Mouse (Mus musculus): ENCODE data around the gene Tmem254a. TPM values are rescaled to one million over a fixed set of nuclear protein-coding genes. Genes with fewer than 3 reads are reported as not detected.
"Not testable (repeated sequence)": the region's sequence is repeated elsewhere in the genome, so short reads cannot be mapped to it uniquely, and the experiment has no call there.

The Tmem254a gene
- total RNA-seq (2015) (9.6 and 15.4 TPM in 2 replicates), total RNA-seq (2017) (1.1 and 5.6 TPM in 2 replicates)

DNA sequence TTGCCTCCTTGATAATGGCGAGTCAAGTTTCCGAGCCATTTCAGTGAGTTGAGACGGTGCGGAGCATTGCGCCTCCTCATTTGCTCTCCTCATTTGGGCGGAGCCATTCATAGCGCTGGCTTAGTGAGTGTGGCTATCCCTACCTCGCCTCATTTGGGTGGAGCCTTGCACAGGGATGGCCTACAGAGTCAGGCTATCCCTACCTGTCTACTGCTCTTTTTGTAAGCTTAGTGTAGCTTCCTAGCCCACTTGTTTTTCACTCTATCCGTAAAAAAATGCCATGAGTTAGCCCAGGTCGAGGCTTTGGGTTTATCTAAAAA lies at the start of gene Tmem254a:
TSS of gene Tmem254a (minus strand) at position 111 of the 320 bp plus-strand sequence.
- ATAC-seq (ENCODE audit: poor library complexity, severe bottlenecking) = peak; percentile 84

DNA sequence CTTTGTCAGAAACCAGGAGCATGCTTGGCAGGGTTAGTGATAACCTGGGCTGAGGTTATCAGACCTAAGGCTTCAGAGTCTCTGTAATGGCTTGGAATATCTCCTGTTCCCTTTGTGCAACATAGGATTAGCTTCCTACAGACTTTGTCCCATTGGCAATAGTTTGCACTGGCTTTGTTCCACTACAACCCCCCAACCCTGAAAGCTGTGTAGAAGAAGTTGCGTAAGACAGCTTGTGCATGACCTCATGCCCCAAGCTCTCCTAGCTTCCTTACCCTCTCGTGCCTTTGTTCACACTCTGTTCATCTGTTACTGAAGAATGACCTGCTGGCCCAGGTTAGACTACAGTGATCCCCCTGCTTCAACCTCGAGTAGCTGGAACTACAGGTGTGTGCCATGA lies 30.4 kb upstream of the Tmem254a start:
- not testable (repeated sequence) for ATAC-seq (ENCODE audit: poor library complexity, severe bottlenecking)

DNA sequence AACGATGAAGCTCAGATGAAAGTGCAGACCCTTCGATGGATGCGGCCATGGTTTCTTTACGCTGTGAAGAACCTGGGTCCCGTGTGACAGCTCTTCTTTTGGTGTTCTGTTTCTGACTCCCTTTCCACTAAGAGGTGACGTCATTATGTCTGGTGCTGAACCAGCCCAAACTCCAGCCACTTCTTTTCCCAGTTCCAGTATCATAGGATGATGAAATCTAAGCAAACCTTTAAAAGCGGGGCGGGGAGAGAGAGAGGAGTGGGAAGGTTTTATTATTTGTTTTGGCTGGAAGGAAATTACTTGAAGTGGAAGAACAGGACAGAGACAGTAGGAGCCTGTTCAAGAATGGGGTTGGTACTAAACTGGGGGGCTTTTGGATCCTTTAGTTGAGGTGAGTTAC lies 10.5 kb upstream of the Tmem254a start, which contains the start of gene Cphx1:
TSS of gene Cphx1 (plus strand) at position 301 of the 400 bp plus-strand sequence.
- ATAC-seq (ENCODE audit: poor library complexity, severe bottlenecking) = not testable (repeated sequence)

DNA sequence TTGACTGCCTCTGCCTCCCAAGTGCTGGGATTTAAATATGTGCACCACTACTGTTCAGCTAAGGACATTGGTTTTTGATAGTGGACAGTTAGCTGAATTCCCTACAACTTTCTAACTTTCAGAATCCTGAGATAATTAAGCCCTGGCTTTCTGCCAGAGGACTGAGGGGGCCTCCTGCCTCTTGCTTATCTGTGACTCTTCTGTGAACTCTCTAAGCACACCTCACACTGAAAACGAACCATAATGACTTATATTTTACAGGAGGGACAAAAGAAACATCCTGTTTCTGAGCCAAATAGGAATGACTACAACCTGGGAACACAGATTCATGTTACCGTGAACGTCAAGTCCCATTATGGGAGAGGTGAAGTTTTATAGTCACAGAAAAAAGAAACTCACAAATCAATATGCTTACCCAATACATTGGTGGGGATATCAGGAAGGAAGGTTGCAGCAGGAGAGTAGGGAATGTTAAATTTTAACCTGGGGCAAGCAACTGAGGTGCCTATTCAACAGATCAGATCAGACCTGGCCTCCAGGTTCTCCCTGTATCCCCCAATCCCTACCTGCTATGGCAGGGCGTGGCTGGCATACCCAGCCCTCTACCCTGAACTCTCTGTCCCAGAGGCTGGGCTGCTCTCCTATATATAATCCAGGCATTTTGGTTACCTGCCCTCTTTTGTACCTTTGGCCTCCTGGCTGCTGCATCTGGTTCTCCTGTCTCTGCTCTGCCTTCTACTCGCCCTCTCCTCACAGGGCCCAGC lies 9.6 kb upstream of the Tmem254a start:
- ATAC-seq (ENCODE audit: poor library complexity, severe bottlenecking) = not testable (repeated sequence)

DNA sequence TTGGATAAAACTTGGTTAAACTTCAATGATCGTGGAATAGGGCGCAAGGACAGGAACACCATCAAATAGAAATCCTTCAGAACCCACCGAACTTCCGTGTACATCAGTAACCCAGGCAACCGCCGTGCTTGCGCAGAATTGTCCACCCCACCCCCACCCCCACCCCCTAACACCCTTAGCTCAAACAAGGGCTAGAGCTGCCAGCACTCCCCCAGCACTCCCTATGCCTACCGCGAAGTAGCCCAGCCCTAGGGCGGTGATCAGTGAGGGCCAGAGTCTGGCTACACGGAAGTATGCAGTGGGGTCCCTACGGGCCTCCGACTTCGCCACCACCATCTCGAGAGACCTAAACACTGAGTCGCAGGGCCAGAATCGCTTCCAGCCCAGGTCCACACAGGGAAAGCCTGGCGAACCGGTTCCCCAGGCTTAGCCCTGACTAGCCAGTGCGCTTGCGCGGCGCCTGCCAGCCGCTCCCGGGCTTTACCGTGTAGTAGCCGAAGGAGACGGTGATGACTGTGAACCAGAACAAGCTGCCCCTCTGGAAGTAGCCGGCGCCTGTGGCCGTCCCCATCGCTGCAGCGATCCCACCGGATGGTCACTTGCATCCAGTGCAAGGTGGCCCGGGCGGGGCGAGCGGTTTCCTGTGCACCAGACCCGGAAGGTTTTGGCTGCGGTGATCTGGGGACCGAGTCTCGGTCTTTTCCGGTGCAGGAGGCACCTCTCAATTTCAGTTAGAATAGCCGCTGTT lies 484 bp downstream of the Tmem254a start:
- peak; percentile 81 for ATAC-seq (ENCODE audit: poor library complexity, severe bottlenecking)

DNA sequence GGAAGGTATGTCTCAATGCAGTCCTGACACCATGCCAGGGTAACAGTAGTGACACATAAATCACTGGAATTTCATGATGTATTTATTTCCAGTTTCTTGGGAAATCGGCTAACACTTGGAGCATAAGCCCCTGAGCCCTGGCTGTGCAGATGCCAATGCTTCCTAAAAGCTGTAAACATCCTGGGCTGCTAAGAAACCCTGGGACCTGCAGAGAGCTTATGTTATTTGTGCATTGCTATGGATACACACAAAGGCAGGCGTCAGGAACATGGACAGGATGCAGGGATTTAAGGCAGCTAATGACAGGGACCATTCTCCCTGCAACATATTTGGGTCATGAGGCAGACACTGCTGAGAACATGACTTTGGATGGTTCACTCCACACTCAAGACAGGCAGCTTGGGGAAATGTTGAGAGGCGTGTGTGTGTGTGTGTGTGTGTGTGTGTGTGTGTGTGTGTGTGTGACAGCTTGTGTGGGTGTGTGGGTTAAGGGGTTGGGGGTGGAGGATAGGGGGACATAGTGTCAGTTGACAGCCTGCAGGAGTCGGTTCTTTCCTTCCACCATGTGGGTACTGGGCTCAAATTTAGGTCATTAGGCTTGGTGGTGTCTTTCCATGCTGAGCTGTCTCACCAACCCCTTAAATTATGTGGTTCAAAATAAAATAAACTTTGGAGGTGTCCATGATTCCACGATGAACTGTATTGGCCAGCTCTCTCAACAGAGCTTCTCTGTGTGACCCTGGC lies 8.9 kb downstream of the Tmem254a start:
- ATAC-seq (ENCODE audit: poor library complexity, severe bottlenecking) = not testable (repeated sequence)

DNA sequence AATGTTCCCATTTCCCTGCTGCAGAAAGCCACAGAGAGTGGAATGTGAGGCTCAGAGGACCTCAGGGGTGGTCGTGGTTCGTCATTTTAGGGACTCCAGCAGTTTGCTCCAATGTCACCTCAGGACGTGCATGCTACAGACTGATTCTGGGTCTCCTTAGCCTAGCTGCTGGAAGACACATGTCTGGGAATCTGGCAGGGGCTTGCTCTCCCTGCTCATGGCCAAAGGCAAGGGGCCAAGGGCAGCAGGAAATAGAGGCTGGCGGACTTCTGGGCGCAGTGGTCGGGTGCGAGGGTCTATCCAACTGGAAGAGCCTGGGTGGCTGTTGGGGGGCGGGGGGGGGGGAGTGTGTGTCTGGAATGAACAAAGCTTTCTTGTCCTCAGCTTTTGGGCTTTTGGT lies 18.5 kb downstream of the Tmem254a start:
- ATAC-seq (ENCODE audit: poor library complexity, severe bottlenecking) = not testable (repeated sequence)

DNA sequence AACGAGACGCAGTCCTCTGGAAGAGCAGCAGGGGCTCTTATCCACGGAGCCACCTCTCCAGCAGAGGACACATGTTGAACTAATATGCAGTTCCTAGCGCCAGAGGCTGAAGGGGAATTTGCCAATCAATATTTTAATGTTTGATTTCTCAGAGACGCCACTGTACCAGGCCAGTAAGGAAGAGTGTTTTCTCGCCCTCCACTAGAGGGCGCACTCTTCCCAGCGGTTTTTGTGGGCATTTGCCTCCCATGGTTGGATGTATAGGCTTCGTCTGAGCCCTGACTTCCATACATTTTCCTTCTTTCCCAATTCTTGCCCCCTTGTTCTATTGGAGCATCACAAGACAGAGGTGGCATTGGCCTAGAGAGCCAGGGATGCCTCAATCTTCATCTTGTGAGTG lies 20.2 kb downstream of the Tmem254a start:
- ATAC-seq (ENCODE audit: poor library complexity, severe bottlenecking) = peak; percentile 51

DNA sequence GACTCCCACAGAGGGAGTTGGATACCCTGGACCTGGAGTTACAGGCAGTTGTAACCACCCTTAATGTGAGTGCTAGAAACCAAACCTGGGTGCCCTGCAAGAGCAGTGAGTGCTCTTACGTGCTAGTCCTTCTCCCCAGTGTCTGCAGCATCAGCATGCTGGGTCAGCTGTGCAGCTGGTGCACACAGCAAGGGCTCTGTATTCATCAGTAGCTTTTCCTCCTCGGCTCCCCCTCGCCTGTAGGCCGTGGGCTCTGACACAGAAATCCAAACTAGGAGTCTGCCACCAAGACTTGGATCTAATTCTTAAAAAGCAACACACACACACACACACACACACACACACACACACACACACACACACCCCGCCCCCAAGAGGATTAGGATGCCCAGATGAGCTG lies 22.2 kb downstream of the Tmem254a start:
- not testable (repeated sequence) for ATAC-seq (ENCODE audit: poor library complexity, severe bottlenecking)

DNA sequence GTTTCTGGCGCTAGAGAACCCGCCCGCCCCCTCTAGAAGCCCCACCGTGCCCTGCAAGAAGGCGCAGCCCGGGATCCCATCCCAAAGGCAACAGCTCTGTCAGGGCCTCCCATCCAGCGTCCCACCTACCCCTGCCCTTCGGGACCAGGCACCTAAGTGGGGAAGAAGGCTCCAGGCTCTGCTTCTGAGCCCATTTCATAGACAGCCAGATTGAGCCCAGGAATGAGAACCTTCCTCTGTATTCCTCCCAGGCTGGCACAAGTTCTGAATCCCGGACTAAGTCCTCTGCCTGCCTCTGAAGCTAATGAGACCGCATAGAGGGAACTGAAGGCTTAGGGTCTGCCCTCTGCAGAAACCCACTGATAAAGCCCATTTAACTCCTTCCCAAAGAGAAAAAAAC lies 24.5 kb downstream of the Tmem254a start, which contains the start of gene Plac9a:
TSS of gene Plac9a (minus strand) at position 101 of the 400 bp plus-strand sequence.
- not testable (repeated sequence) for ATAC-seq (ENCODE audit: poor library complexity, severe bottlenecking)

DNA sequence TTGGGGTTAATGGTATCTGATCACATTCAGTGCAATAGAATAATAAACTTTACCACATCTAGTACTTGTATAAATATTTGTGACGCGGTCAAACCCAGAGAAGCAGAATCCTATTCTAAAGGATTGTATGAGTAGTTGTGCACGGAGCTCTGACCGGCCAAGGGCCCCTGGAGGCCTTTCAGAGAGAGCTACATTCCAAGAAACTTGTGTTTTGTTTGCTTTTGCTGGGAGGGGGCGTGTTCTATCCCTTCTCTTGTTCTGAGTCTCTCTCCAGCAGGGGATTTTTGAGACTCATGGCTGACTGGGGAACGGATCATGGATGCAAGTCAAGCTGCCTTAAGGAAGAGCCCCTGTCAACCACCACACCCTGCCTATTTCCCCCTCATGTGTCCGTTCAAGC lies 31.8 kb downstream of the Tmem254a start:
- ATAC-seq (ENCODE audit: poor library complexity, severe bottlenecking) = not testable (repeated sequence)

DNA sequence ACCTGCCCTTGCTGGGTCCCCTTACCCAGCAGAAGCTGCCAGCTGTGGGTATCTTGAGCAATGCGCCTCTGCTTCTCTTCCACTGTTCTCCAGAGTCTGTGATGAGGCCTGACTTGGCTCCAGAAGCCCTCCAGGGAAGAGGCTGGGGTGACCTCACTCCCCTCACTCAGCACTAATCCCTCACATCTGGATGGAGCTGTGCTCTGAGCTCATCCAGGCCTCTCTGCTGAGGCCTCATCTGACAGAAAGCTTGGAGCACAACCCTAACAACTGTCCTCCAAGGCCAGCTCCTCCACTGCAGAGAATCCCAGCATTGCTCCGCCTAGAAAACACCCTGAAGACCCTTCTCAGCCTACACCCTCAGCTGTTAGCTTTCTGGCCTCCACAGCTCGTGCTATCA lies 32.9 kb downstream of the Tmem254a start:
- ATAC-seq (ENCODE audit: poor library complexity, severe bottlenecking) = not testable (repeated sequence)

DNA sequence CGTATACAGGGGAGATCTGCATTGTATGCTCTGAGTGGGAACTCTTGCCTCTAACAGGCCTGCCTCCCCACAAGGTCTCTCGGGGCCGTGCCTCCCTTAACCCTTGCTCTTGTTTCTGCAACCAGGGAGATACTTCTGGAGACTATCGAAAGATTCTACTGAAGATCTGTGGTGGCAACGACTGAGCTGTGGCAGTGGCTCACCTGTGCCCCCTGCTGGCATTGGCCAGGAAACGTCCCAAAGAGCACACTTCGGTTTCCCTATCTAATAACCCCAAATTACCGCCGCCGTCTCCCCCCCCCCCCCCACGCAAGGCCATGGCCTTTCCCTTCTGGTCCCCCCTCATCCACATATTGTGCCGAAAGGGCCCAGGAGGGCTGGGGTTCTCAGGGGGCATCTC lies 41.6 kb downstream of the Tmem254a start:
- peak; percentile 66; the same call in 1 of the 2 replicates for ATAC-seq (ENCODE audit: poor library complexity, severe bottlenecking)

DNA sequence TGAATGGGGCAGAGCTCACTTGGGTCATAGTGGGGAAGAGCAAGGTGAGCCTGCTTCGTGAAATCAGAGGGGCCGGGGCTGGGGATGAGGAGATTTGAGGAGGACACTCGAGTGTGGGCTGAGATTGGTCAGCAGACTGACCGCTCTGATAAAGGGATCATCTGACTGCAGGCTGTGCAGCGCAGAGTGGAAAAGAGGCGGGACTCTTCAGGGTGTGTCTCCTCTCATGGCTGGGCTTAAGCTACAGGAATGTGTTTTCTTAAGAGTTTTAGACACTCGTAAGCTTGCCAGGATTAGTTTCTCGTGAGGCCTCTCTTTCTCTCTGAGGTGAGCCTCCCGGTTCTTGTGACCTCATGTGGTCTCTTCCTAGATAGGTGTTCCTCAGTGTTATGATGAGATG lies 45.7 kb downstream of the Tmem254a start:
- ATAC-seq (ENCODE audit: poor library complexity, severe bottlenecking) = not testable (repeated sequence)

DNA sequence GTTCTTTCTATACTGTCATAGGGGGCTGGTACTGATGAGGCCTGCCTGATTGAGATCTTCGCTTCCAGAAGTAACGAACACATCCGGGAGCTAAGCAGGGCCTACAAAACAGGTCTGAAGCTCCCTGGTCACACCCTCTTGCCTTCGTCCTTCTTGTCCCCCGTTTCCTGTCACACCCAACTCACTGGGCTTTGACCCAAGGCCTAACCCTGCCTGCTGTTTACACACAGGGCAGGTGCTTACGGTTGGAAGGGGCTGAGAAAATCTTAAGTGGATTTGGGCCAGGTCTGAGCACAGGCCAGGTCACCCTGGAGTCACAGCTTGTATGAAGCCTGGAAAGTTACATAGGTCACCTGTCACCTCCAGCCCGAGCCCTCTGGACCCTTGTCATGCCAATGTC lies 50.8 kb downstream of the Tmem254a start:
- ATAC-seq (ENCODE audit: poor library complexity, severe bottlenecking) = not testable (repeated sequence)

Other genes starting within 250 kb of the Tmem254a start
- gene Ppif, start 233.5 kb downstream of the Tmem254a start, total RNA-seq (2015) = 27.5 and 30.6 TPM in 2 replicates
- 6.1 and 9.3 TPM in 2 replicates for gene Ppif, start 233.5 kb downstream of the Tmem254a start, total RNA-seq (2017)
- gene Zcchc24, start 158.6 kb downstream of the Tmem254a start, total RNA-seq (2015) = 33.6 and 37.0 TPM in 2 replicates
- gene Zcchc24, start 158.6 kb downstream of the Tmem254a start, total RNA-seq (2017) = 23.2 and 24.1 TPM in 2 replicates
- 91.2 and 103 TPM in 2 replicates for gene Anxa11, start 85.5 kb downstream of the Tmem254a start, total RNA-seq (2015)
- 21.2 and 38.7 TPM in 2 replicates for gene Anxa11, start 85.5 kb downstream of the Tmem254a start, total RNA-seq (2017)
- gene Plac9a, start 24.6 kb downstream of the Tmem254a start, total RNA-seq (2015) = not detected in 2 replicates
- not detected in 2 replicates for gene Plac9a, start 24.6 kb downstream of the Tmem254a start, total RNA-seq (2017)
- gene Cphx1, start 10.6 kb upstream of the Tmem254a start, total RNA-seq (2015) = not detected in 2 replicates
- not detected in 2 replicates for gene Cphx1, start 10.6 kb upstream of the Tmem254a start, total RNA-seq (2017)
- not detected in 2 replicates for gene Duxbl1, start 50.9 kb upstream of the Tmem254a start, total RNA-seq (2015)
- 0.04 TPM in 1 of 2 replicates, not detected in the other for gene Duxbl1, start 50.9 kb upstream of the Tmem254a start, total RNA-seq (2017)
- gene Gm9780, start 115.0 kb upstream of the Tmem254a start, total RNA-seq (2015) = 0.18 TPM in 1 of 2 replicates, not detected in the other
- 4.2 TPM in 1 of 2 replicates, not detected in the other for gene Gm9780, start 115.0 kb upstream of the Tmem254a start, total RNA-seq (2017)
- 20.8 and 25.9 TPM in 2 replicates for gene Tmem254c, start 139.7 kb upstream of the Tmem254a start, total RNA-seq (2015)
- gene Tmem254c, start 139.7 kb upstream of the Tmem254a start, total RNA-seq (2017) = 15.2 and 24.2 TPM in 2 replicates
- not detected in 2 replicates for gene Cphx2, start 153.8 kb upstream of the Tmem254a start, total RNA-seq (2015)
- not detected in 2 replicates for gene Cphx2, start 153.8 kb upstream of the Tmem254a start, total RNA-seq (2017)
- not detected in 2 replicates for gene Cphx3, start 154.6 kb upstream of the Tmem254a start, total RNA-seq (2015)
- gene Cphx3, start 154.6 kb upstream of the Tmem254a start, total RNA-seq (2017) = not detected in 2 replicates
- not detected in 2 replicates for gene Duxbl2, start 190.7 kb upstream of the Tmem254a start, total RNA-seq (2015)
- gene Duxbl2, start 190.7 kb upstream of the Tmem254a start, total RNA-seq (2017) = not detected in 2 replicates